Comparison of ENCODE assay signal across 8 mouse cellular contexts in genomic region chr11:106302634-106303033, GRCm38 (mm10). TPM values are rescaled to one million over a fixed set of nuclear protein-coding genes. Genes with fewer than 3 reads are reported as not detected.
DNase-seq lines count a peak whose midpoint lies in the region; ATAC-seq and TF ChIP-seq lines count a peak whose summit lies in the region.

No protein-coding gene starts in this region.

- TF ChIP-seq CTCF in cerebellum, adult 2 months (IDR thresholded peaks at IDR 0.05; ENCODE audit: borderline replicate concordance, insufficient read depth, low read depth, low read length) = peak; percentile 94

- H3K27me3 ChIP-seq in cerebellum, adult 2 months (ENCODE audit: control insufficient read depth, insufficient read depth, low read length) = no peaks in the 10 kb centered on the region
- H3K27me3 ChIP-seq in liver, embryonic 16.5 days (ENCODE audit: control insufficient read depth, insufficient read depth, low read depth, low read length) = no peaks in the 10 kb centered on the region

- DNase-seq in frontal cortex, postnatal 14 days (ENCODE audit: low spot score in 2 of 2) = no peak
- peak; percentile 40 for DNase-seq in right cerebral cortex, postnatal 14 days
- no peak for DNase-seq in right cerebral cortex, postnatal 25 days
- DNase-seq in cerebellum, adult 2 months = peak; percentile 56 to 68
- peak; percentile 57 to 77 for DNase-seq in spleen, adult 18-20 months

- no peak overlapping the region for H3K9ac ChIP-seq in liver, embryonic 16.5 days (ENCODE audit: low read depth, low read length)

- ATAC-seq in frontal cortex, adult (ENCODE audit: low TSS enrichment) = peak; percentile 64; the same call in 1 of the 2 replicates
- peak; percentile 84 to 85 for ATAC-seq in hematopoietic stem cell, adult 5-6 weeks (replicated peaks in 1 of 2; ENCODE audit: insufficient read depth in 1 of 2, low FRiP score in 2 of 2, low TSS enrichment in 1 of 2, low read depth in 1 of 2, poor library complexity in 2 of 2, severe bottlenecking in 2 of 2)
- 0 out of 2 replicates have a peak, but pooled peaks have one; percentile 27 for ATAC-seq in liver, embryonic 16.5 days (ENCODE audit: low read depth)

- WGBS in cerebellum, adult 2 months = 19% methylated on average over 2 of the region's 2 CpGs
- 11% methylated on average over 2 of the region's 2 CpGs for WGBS in liver, embryonic 16.5 days (ENCODE audit: insufficient replicate concordance)

- H3K9me3 ChIP-seq in liver, embryonic 16.5 days (replicated peaks; ENCODE audit: control insufficient read depth, low read length) = no peaks in the 10 kb centered on the region

- no peak for TF ChIP-seq POLR2A in cerebellum, adult 2 months (IDR thresholded peaks at IDR 0.05; ENCODE audit: borderline replicate concordance, insufficient read depth, low read length)

- no peaks in the 10 kb centered on the region for H3K36me3 ChIP-seq in liver, embryonic 16.5 days (ENCODE audit: control insufficient read depth, insufficient read depth)

- no peaks in the 10 kb centered on the region for H3K4me1 ChIP-seq in cerebellum, adult 2 months (ENCODE audit: control insufficient read depth, insufficient read depth, low read length)
- no peaks in the 10 kb centered on the region for H3K4me1 ChIP-seq in liver, embryonic 16.5 days (ENCODE audit: control insufficient read depth, low read depth, low read length)

- H3K4me2 ChIP-seq in liver, embryonic 16.5 days (ENCODE audit: low read depth, low read length) = no peak overlapping the region

- no peak overlapping the region for H3K4me3 ChIP-seq in cerebellum, adult 2 months (replicated peaks; ENCODE audit: insufficient read depth, low read depth, low read length)
- H3K4me3 ChIP-seq in liver, embryonic 16.5 days (ENCODE audit: low read depth, low read length) = no peak overlapping the region

- no peak overlapping the region for H3K27ac ChIP-seq in cerebellum, adult 2 months (ENCODE audit: insufficient read depth, low read length)
- no peak overlapping the region for H3K27ac ChIP-seq in liver, embryonic 16.5 days (ENCODE audit: low read length)

RNA-seq across cellular contexts. Expression of gene Gh, which starts 1.0 kb away (rescaled TPM):
- polyA plus RNA-seq in cerebellum, adult 2 months (2012; rRNA removed) = not detected in 2 replicates
- total RNA-seq in hematopoietic stem cell, adult 5-6 weeks (2017) = not detected in 2 replicates
- not detected in 2 replicates for polyA plus RNA-seq in liver, embryonic 16.5 days (2015; fragmentation: Nextera tagmentation; extraction: Ambion mirVana)

RNA-seq across cellular contexts. Expression of gene Cd79b, which starts 11.9 kb away (rescaled TPM):
- polyA plus RNA-seq in cerebellum, adult 2 months (2012; rRNA removed) = 0.38 and 0.70 TPM in 2 replicates
- total RNA-seq in hematopoietic stem cell, adult 5-6 weeks (2017) = 15.9 and 30.2 TPM in 2 replicates
- polyA plus RNA-seq in liver, embryonic 16.5 days (2015; fragmentation: Nextera tagmentation; extraction: Ambion mirVana) = 11.3 and 12.3 TPM in 2 replicates

RNA-seq across cellular contexts. Expression of gene Tcam1, which starts 26.2 kb away (rescaled TPM):
- polyA plus RNA-seq in cerebellum, adult 2 months (2012; rRNA removed) = 0.36 and 0.43 TPM in 2 replicates
- total RNA-seq in hematopoietic stem cell, adult 5-6 weeks (2017) = 3.6 and 4.0 TPM in 2 replicates
- polyA plus RNA-seq in liver, embryonic 16.5 days (2015; fragmentation: Nextera tagmentation; extraction: Ambion mirVana) = 0.13 and 0.16 TPM in 2 replicates

RNA-seq across cellular contexts. Expression of gene Smarcd2, which starts 29.9 kb away (rescaled TPM):
- 114 and 144 TPM in 2 replicates for polyA plus RNA-seq in cerebellum, adult 2 months (2012; rRNA removed)
- 200 and 274 TPM in 2 replicates for total RNA-seq in hematopoietic stem cell, adult 5-6 weeks (2017)
- polyA plus RNA-seq in liver, embryonic 16.5 days (2015; fragmentation: Nextera tagmentation; extraction: Ambion mirVana) = 19.4 and 19.5 TPM in 2 replicates

RNA-seq across cellular contexts. Expression of gene Psmc5, which starts 46.7 kb away (rescaled TPM):
- 307 and 343 TPM in 2 replicates for polyA plus RNA-seq in cerebellum, adult 2 months (2012; rRNA removed)
- 86.0 and 87.2 TPM in 2 replicates for total RNA-seq in hematopoietic stem cell, adult 5-6 weeks (2017)
- polyA plus RNA-seq in liver, embryonic 16.5 days (2015; fragmentation: Nextera tagmentation; extraction: Ambion mirVana) = 113 and 118 TPM in 2 replicates

Comparison
In these comparisons a context has a peak if more than half of its experiments do, and no peak if none do; other contexts are left out.
1. DNase-seq: peak in right cerebral cortex, postnatal 14 days (single experiment), cerebellum, adult 2 months (2 of 2) and spleen, adult 18-20 months (2 of 2); none in frontal cortex, postnatal 14 days (0 of 2) and right cerebral cortex, postnatal 25 days (single experiment).
2. ATAC-seq: peak in every context shown above with its lines; median percentile 84 in hematopoietic stem cell, adult 5-6 weeks; 64 in frontal cortex, adult; 27 in liver, embryonic 16.5 days.